Mouse (Mus musculus): ENCODE measurements at regions not wholly inside any gene's neighbourhood (a gene's known extent, or its start where the extent isn't known, plus 50 kb on each side); places are given as distances from the start of the nearest gene placed in this dataset.

GRCm38 (mm10) chr19:56017524-56017923, 269.4 kb upstream of the Habp2 start:
- no peaks in the 10 kb centered on the region for H3K4me1 ChIP-seq (replicated peaks; ENCODE audit: control insufficient read depth, insufficient read depth)
- H3K36me3 ChIP-seq (ENCODE audit: control insufficient read depth, insufficient read depth, low read length): no peaks in the 10 kb centered on the region
- H3K9me3 ChIP-seq (ENCODE audit: control insufficient read depth, low read length): no peaks in the 10 kb centered on the region
- TF ChIP-seq CTCF (IDR thresholded peaks at IDR 0.05; ENCODE audit: low read depth) (no peak), EP300 (optimal IDR thresholded peaks at IDR 0.05) (no peak)
- WGBS: 65% methylated on average over 7 of the region's 7 CpGs
- no peak overlapping the region for H3K4me2 ChIP-seq (replicated peaks; ENCODE audit: low read depth)
- no peak overlapping the region for H3K27ac ChIP-seq (replicated peaks)
- H3K9ac ChIP-seq (ENCODE audit: low read length): no peak overlapping the region
- ATAC-seq (ENCODE audit: low FRiP score, low TSS enrichment) (no peak), DNase-seq (ENCODE audit: low spot score) (no peak)
- no peak overlapping the region for H3K4me3 ChIP-seq (ENCODE audit: low read depth, low read length)
- no peaks in the 10 kb centered on the region for H3K27me3 ChIP-seq (ENCODE audit: control insufficient read depth, insufficient read depth, low read length)

DNA sequence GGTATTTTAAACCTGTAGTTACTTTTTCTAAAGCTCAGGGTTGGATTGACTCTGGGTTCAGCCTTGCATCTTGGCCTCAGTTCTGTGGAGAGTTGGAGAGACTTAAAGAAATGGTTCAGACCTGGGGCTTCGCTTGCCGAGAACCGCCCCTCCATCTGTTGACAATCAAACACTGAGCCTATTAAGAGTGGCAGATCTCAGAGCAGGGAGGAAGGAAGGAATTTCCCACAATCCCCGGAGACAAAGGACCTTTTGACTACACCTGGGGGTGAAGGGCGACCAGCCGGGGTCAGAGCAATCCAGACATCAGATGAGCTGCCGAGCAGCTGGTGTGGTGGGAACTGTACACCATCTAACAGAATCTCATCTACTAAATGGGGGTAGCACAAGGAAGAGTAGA, 267.8 kb upstream of the Habp2 start:
- Histone ChIP-seq H3K27ac (replicated peaks) (no peak overlapping the region), H3K27me3 (ENCODE audit: control insufficient read depth, insufficient read depth, low read length) (no peaks in the 10 kb centered on the region), H3K9ac (ENCODE audit: low read length) (no peak overlapping the region), H3K9me3 (ENCODE audit: control insufficient read depth, low read length) (no peaks in the 10 kb centered on the region), H3K36me3 (ENCODE audit: control insufficient read depth, insufficient read depth, low read length) (no peaks in the 10 kb centered on the region), H3K4me1 (replicated peaks; ENCODE audit: control insufficient read depth, insufficient read depth) (no peaks in the 10 kb centered on the region), H3K4me2 (replicated peaks; ENCODE audit: low read depth) (no peak overlapping the region), H3K4me3 (ENCODE audit: low read depth, low read length) (no peak overlapping the region)
- TF ChIP-seq CTCF (IDR thresholded peaks at IDR 0.05; ENCODE audit: low read depth) (no peak), EP300 (optimal IDR thresholded peaks at IDR 0.05) (no peak)
- no peak for ATAC-seq (ENCODE audit: low FRiP score, low TSS enrichment)
- DNase-seq (ENCODE audit: low spot score): no peak
- WGBS: 50% methylated on average over 7 of the region's 7 CpGs

- Histone ChIP-seq H3K27me3 (ENCODE audit: control insufficient read depth, insufficient read depth, low read length) (no peaks in the 10 kb centered on the region), H3K4me3 (ENCODE audit: low read depth, low read length) (no peak overlapping the region), H3K27ac (replicated peaks) (no peak overlapping the region), H3K36me3 (ENCODE audit: control insufficient read depth, insufficient read depth, low read length) (no peaks in the 10 kb centered on the region), H3K4me1 (replicated peaks; ENCODE audit: control insufficient read depth, insufficient read depth) (no peaks in the 10 kb centered on the region), H3K9ac (ENCODE audit: low read length) (no peak overlapping the region), H3K9me3 (ENCODE audit: control insufficient read depth, low read length) (no peaks in the 10 kb centered on the region), H3K4me2 (replicated peaks; ENCODE audit: low read depth) (no peak overlapping the region)
- WGBS: 37% methylated on average over 6 of the region's 6 CpGs
- DNase-seq (ENCODE audit: low spot score): no peak
- peak; percentile 54; the same call in 1 of the 2 replicates for ATAC-seq (ENCODE audit: low FRiP score, low TSS enrichment)
- TF ChIP-seq CTCF (IDR thresholded peaks at IDR 0.05; ENCODE audit: low read depth) (no peak), EP300 (optimal IDR thresholded peaks at IDR 0.05) (no peak)
These were observed 264.6 kb upstream of the Habp2 start for GRCm38 (mm10) chr19:56022348-56022747.

DNA sequence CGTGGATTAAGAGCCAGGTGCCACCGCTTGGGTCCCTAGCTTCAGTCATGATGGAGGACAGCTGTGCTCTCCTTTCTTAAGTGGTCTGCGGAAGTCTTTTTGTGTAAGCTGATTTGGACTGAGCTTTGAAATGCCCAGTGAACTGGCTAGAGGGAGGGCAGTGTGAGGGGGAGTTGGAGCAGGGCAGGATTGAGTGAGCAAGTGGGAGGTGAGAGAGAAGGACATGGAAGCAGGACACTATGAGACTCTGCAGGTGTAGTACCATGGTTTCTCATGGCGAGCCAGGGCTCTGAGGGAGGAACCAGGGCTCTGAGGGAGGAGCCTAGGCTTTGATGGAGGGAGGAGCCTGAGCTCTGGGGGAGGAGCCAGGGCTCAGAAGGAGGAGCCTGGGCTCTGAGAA, 262.3 kb upstream of the Habp2 start:
- Histone ChIP-seq H3K27me3 (ENCODE audit: control insufficient read depth, insufficient read depth, low read length) (no peaks in the 10 kb centered on the region), H3K9me3 (ENCODE audit: control insufficient read depth, low read length) (no peaks in the 10 kb centered on the region), H3K4me1 (replicated peaks; ENCODE audit: control insufficient read depth, insufficient read depth) (peaks cover 2% of the 10 kb centered on the region; the same call in 1 of the 2 replicates), H3K9ac (ENCODE audit: low read length) (no peak overlapping the region), H3K4me2 (replicated peaks; ENCODE audit: low read depth) (no peak overlapping the region), H3K36me3 (ENCODE audit: control insufficient read depth, insufficient read depth, low read length) (no peaks in the 10 kb centered on the region), H3K27ac (replicated peaks) (no peak overlapping the region), H3K4me3 (ENCODE audit: low read depth, low read length) (no peak overlapping the region)
- ATAC-seq (ENCODE audit: low FRiP score, low TSS enrichment) (no peak), DNase-seq (ENCODE audit: low spot score) (no peak)
- 76% methylated on average over 4 of the region's 4 CpGs for WGBS
- no peak for TF ChIP-seq EP300 (optimal IDR thresholded peaks at IDR 0.05)
- no peak for TF ChIP-seq CTCF (IDR thresholded peaks at IDR 0.05; ENCODE audit: low read depth)

DNA sequence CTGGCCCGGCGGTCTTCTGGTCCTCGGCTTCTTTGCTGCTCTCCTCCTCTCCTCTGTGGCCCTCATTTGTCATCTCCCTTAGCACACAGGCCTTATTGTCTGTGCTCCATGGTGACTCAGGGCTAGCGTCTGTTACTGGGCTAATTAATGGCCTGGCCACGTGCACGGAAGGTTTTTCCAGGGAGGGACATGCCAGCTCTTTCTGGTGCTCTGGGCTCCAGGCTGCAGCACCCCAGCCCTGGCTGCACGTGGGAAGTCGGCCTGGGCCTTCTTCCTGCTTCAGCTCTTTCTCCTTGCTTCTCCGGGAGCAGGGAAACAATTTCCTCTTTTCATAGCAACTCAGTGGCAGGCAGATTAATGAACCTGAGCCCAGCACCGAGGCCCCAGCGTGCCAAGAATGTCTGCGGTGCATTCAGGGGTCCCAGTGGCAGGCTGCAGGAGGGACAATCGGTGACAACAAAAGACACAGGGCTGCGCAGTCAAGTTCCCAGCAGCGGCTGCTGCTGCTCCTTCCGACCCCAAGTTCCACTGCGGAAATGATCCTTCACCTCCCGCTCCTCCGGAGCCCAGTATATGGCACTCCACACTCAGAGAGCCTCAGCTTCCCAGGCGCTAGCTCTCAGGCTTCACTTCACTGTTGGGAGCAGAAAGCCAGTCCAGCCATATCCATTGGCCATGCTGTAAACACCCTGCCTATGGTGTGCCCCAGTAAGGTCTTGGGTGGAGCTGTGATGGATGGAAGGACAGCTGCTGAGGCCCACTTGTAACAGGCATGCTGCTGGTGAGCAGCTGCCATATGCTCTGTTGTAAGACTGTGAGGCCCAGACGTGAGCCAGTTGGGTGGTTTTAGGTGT, 257.3 kb upstream of the Habp2 start:
- H3K27me3 ChIP-seq (ENCODE audit: control insufficient read depth, insufficient read depth, low read length): no peaks in the 10 kb centered on the region
- ATAC-seq (ENCODE audit: low FRiP score, low TSS enrichment): peak; percentile 68
- no peak for TF ChIP-seq CTCF (IDR thresholded peaks at IDR 0.05; ENCODE audit: low read depth)
- no peak for TF ChIP-seq EP300 (optimal IDR thresholded peaks at IDR 0.05)
- peak; percentile 48 for DNase-seq (ENCODE audit: low spot score)
- H3K9ac ChIP-seq (ENCODE audit: low read length): no peak overlapping the region; the same call in 1 of the 2 replicates
- no peak overlapping the region for H3K4me3 ChIP-seq (ENCODE audit: low read depth, low read length)
- H3K9me3 ChIP-seq (ENCODE audit: control insufficient read depth, low read length): no peaks in the 10 kb centered on the region
- WGBS: 25% methylated on average over 21 of the region's 21 CpGs
- H3K4me2 ChIP-seq (replicated peaks; ENCODE audit: low read depth): no peak overlapping the region
- H3K36me3 ChIP-seq (ENCODE audit: control insufficient read depth, insufficient read depth, low read length): no peaks in the 10 kb centered on the region
- peaks cover 3% of the 10 kb centered on the region; the same call in 1 of the 2 replicates for H3K4me1 ChIP-seq (replicated peaks; ENCODE audit: control insufficient read depth, insufficient read depth)
- 0 out of 2 replicates have a peak overlapping the region, but pooled peaks have one; percentile 30 for H3K27ac ChIP-seq (replicated peaks)

DNA sequence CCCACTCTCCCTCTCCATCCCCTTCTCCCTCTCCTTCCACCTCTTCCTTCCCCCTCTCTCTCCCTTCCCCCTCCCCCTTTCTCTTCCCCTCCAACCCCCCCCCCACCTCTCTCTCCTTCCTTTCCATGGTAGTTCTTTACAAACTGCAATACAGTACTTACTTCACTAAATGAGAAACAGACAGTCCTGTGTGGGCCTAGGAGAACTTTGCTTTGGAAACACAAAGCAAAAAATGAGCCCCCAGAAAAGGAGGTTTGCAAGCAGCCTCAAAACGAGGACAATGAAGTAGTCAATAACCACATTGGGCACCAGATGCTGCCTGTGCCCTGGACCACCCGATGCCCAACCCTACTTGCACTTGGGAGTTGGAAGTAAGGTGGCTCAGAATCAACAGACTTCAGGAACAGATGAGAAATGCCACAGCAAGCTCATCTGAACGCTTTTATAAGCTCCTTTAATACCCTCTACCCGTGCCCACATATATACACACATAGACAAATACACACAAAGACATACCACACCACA, 256.5 kb upstream of the Habp2 start:
- H3K9me3 ChIP-seq (ENCODE audit: control insufficient read depth, low read length): no peaks in the 10 kb centered on the region
- H3K9ac ChIP-seq (ENCODE audit: low read length): no peak overlapping the region
- H3K4me3 ChIP-seq (ENCODE audit: low read depth, low read length): no peak overlapping the region
- H3K36me3 ChIP-seq (ENCODE audit: control insufficient read depth, insufficient read depth, low read length): no peaks in the 10 kb centered on the region
- DNase-seq (ENCODE audit: low spot score) (no peak), ATAC-seq (ENCODE audit: low FRiP score, low TSS enrichment) (no peak)
- 50% methylated on average over 4 of the region's 4 CpGs for WGBS
- no peak for TF ChIP-seq CTCF (IDR thresholded peaks at IDR 0.05; ENCODE audit: low read depth)
- no peak for TF ChIP-seq EP300 (optimal IDR thresholded peaks at IDR 0.05)
- H3K27me3 ChIP-seq (ENCODE audit: control insufficient read depth, insufficient read depth, low read length): no peaks in the 10 kb centered on the region
- no peak overlapping the region for H3K4me2 ChIP-seq (replicated peaks; ENCODE audit: low read depth)
- H3K4me1 ChIP-seq (replicated peaks; ENCODE audit: control insufficient read depth, insufficient read depth): peaks cover 3% of the 10 kb centered on the region; the same call in 1 of the 2 replicates
- H3K27ac ChIP-seq (replicated peaks): no peak overlapping the region

Measured in stomach, postnatal 0 days (tissue).